Mouse (Mus musculus) thymus, adult 2 months (tissue): Measurements from ENCODE around the gene Dner. TPM values are rescaled to one million over a fixed set of nuclear protein-coding genes. Genes with fewer than 3 reads are reported as not detected.

Experiments
- DNase-seq: peaks from one replicate; pipeline ENCODE4 v3.0.0; 2021
- H3K27ac ChIP-seq: fragments of 200-500 bp; 2 replicates; pipeline ENCODE4 v1.5.1; 2012; ENCODE audit warnings: low read length, control low read depth; ENCODE audit not compliant: control insufficient read depth, insufficient read depth
- H3K27me3 ChIP-seq: fragments of 200-500 bp; 2 replicates; pipeline ENCODE4 v1.6.1; 2012; ENCODE audit warnings: mild to moderate bottlenecking, low read length, moderate library complexity, mixed read lengths; ENCODE audit not compliant: control insufficient read depth, insufficient read depth
- H3K36me3 ChIP-seq: fragments of 200-500 bp; 2 replicates; pipeline ENCODE4 v1.6.1; 2012; ENCODE audit warnings: mild to moderate bottlenecking, low read length, moderate library complexity; ENCODE audit not compliant: control insufficient read depth, insufficient read depth
- H3K4me1 ChIP-seq: fragments of 200-500 bp; replicated peaks from 2 replicates; pipeline ENCODE4 v1.6.1; 2012; ENCODE audit warnings: low read length; ENCODE audit not compliant: control insufficient read depth, insufficient read depth
- H3K4me3 ChIP-seq: fragments of 200-500 bp; 2 replicates; pipeline ENCODE4 v1.5.1; 2012; ENCODE audit warnings: mild to moderate bottlenecking, low read length, control low read depth, moderate library complexity; ENCODE audit not compliant: control insufficient read depth, insufficient read depth
- CTCF ChIP-seq: fragments of 200-500 bp; IDR thresholded peaks from 2 replicates; pipeline ENCODE4 v1.5.1; 2012; ENCODE audit warnings: mild to moderate bottlenecking, control low read depth, low read length, moderate library complexity, borderline replicate concordance; ENCODE audit not compliant: control insufficient read depth, poor library complexity, insufficient read depth; ENCODE audit errors: extremely low read depth
- POLR2A ChIP-seq: fragments of 200-500 bp; IDR thresholded peaks from 2 replicates; pipeline ENCODE4 v1.6.1; 2012; ENCODE audit warnings: mild to moderate bottlenecking, low read length, control low read depth, moderate library complexity; ENCODE audit not compliant: control insufficient read depth, poor library complexity, insufficient read depth; ENCODE audit errors: extremely low read depth
- WGBS: fragments of 180-500 bp; shearing (Covaris S2); methylation state at CpG from one replicate; pipeline ENCODE4 v1.1.7; 2018; 5-methylcytosine and 5-hydroxymethylcytosine counted together
- polyA plus RNA-seq: library from polyadenylated mRNA; depleted of rRNA; stranded (reverse); fragments of >200 nt; gene quantifications from 2 replicates; pipeline ENCODE4 v1.2.3, GENCODE M21; 2012

Dner gene
- polyA plus RNA-seq, 1 experiment, result 0.22 TPM

GRCm38 (mm10) chr1:84556546-84557511, 139.2 kb downstream of the Dner start:
- H3K4me1 ChIP-seq, result no peaks in the 10 kb centered on the region
- H3K27me3 ChIP-seq, result no peaks in the 10 kb centered on the region
- no peaks in the 10 kb centered on the region for H3K36me3 ChIP-seq
- no peak overlapping the region for H3K4me3 ChIP-seq
- DNase-seq, result no peak
- WGBS, result 88% methylated on average over 8 of the region's 8 CpGs
- no peak for TF ChIP-seq CTCF
- no peak for TF ChIP-seq POLR2A
- no peak overlapping the region for H3K27ac ChIP-seq

GRCm38 (mm10) chr1:84552005-84552404, 144.0 kb downstream of the Dner start:
- Histone ChIP-seq H3K27ac (no peak overlapping the region), H3K4me1 (no peaks in the 10 kb centered on the region), H3K4me3 (no peak overlapping the region), H3K36me3 (no peaks in the 10 kb centered on the region), H3K27me3 (no peaks in the 10 kb centered on the region)
- no peak for TF ChIP-seq CTCF
- TF ChIP-seq POLR2A, result no peak
- WGBS, result 95% methylated on average over 3 of the region's 3 CpGs
- DNase-seq, result no peak

GRCm38 (mm10) chr1:84550065-84550368, 146.0 kb downstream of the Dner start:
- 63% methylated on average over 2 of the region's 2 CpGs for WGBS
- no peak for DNase-seq

GRCm38 (mm10) chr1:84549367-84550064, 146.5 kb downstream of the Dner start:
- WGBS, result 33% methylated on average over 2 of the region's 2 CpGs
- no peak for DNase-seq
- Histone ChIP-seq H3K27ac (no peak overlapping the region), H3K27me3 (no peaks in the 10 kb centered on the region), H3K4me1 (no peaks in the 10 kb centered on the region), H3K36me3 (no peaks in the 10 kb centered on the region), H3K4me3 (no peak overlapping the region)
- no peak for TF ChIP-seq CTCF
- no peak for TF ChIP-seq POLR2A

More at GRCm38 (mm10) chr1:84550065-84550368, 146.0 kb downstream of the Dner start:
- Histone ChIP-seq H3K27me3 (no peaks in the 10 kb centered on the region), H3K36me3 (no peaks in the 10 kb centered on the region), H3K4me3 (no peak overlapping the region), H3K27ac (no peak overlapping the region), H3K4me1 (no peaks in the 10 kb centered on the region)
- no peak for TF ChIP-seq CTCF
- TF ChIP-seq POLR2A, result no peak

GRCm38 (mm10) chr1:84536069-84536468, 160.0 kb downstream of the Dner start:
- WGBS, result 79% methylated on average over 4 of the region's 4 CpGs
- TF ChIP-seq CTCF (no peak), POLR2A (no peak)
- Histone ChIP-seq H3K36me3 (no peaks in the 10 kb centered on the region), H3K4me3 (no peak overlapping the region), H3K4me1 (no peaks in the 10 kb centered on the region), H3K27me3 (no peaks in the 10 kb centered on the region), H3K27ac (no peak overlapping the region)
- DNase-seq, result no peak

- Histone ChIP-seq H3K36me3 (no peaks in the 10 kb centered on the region), H3K4me1 (no peaks in the 10 kb centered on the region), H3K27me3 (no peaks in the 10 kb centered on the region), H3K27ac (no peak overlapping the region), H3K4me3 (no peak overlapping the region)
- TF ChIP-seq POLR2A, result no peak
- no peak for TF ChIP-seq CTCF
- 85% methylated on average over 3 of the region's 3 CpGs for WGBS
- DNase-seq, result no peak
Observed at GRCm38 (mm10) chr1:84525514-84525913, 170.5 kb downstream of the Dner start.

GRCm38 (mm10) chr1:84524413-84524812, 171.6 kb downstream of the Dner start:
- H3K27ac ChIP-seq, result no peak overlapping the region
- no peaks in the 10 kb centered on the region for H3K4me1 ChIP-seq
- no peaks in the 10 kb centered on the region for H3K27me3 ChIP-seq
- no peak overlapping the region for H3K4me3 ChIP-seq
- no peak for TF ChIP-seq CTCF
- no peak for TF ChIP-seq POLR2A
- WGBS, result 96% methylated on average over 4 of the region's 4 CpGs
- DNase-seq, result no peak
- no peaks in the 10 kb centered on the region for H3K36me3 ChIP-seq
